Mouse (Mus musculus) spleen, adult 12 weeks (tissue): ENCODE data around the gene Zfp57.

Source experiments
- DNase-seq: peaks from one replicate; pipeline ENCODE4 v3.0.0; 2022; ENCODE audit warnings: low spot score

Gene Zfp57

DNA sequence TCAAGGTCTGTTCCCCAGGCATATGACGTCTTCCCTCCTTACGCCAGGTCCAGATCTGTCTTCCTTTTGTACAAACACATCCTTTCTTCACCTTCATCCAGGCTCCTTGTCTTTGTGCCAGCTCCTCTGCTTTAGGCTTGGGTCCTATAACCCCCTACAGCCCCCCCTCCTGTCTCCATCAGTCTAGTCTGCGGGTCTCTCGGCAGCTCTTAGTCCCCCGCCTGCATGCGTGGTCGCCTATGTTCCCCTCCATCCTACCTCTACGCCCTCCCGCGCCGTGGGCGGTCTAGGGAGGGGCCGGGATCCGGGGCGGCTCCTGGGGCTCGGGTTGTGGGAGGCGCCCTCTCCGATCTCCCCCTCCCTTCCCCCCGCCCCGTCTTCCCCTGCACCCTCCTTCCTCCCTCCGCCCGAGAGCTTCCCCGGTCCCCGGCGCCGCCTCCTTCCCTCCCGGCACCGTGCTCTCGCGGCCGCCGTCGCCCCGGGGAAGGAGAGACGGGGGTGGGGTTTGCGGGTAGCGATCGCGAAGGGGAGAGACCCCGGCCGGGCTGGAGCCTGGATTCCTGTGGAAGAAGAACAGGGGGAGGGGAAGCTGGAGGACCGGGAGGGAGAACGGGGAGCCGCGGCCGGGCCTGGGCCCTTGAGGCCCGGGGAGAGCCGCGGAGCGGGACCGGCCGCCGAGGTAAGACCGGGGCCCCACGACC lies 44.8 kb downstream of the Zfp57 start, which contains the start of gene Gabbr1:
Gene Gabbr1 (plus strand): TSS at position 356 of the 701 bp plus-strand sequence.
- peak; percentile 35 for DNase-seq

DNA sequence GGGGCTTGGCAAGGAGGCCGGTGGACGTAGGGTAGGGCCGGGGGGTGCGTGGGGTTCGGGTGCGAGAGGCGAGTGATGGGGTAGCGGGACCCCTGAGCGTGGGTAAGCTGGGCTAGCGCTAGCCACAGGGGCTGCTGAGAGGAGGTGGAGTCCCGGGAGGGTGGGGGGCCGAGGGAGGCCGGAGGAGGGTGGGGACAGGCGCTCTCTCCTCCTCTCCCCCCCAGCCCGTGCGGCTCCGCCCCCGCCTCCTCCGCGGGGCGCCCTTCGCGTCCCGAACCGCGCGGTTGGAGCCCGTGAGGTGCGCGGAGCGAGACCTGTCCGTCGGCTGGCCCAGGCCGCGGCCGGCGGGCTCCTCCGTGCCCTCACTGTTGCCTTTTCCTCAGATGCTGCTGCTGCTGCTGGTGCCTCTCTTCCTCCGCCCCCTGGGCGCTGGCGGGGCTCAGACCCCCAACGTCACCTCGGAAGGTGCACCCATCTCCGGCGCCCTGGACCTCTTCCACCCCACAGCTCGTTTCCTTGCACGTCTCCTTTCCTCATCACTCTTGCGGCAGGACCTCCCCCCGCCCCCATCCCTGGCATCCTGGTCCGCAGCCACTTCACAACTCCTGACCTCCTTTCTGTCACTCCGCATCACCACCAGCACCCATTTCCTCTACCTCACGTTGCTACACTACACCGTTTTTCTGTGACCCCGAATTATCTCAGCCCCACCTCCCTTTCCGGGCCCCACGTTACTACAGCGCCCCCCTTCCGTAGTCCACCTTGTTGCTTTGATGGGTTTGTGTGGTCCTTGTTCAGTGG lies 45.5 kb downstream of the Zfp57 start:
- no peak for DNase-seq

DNA sequence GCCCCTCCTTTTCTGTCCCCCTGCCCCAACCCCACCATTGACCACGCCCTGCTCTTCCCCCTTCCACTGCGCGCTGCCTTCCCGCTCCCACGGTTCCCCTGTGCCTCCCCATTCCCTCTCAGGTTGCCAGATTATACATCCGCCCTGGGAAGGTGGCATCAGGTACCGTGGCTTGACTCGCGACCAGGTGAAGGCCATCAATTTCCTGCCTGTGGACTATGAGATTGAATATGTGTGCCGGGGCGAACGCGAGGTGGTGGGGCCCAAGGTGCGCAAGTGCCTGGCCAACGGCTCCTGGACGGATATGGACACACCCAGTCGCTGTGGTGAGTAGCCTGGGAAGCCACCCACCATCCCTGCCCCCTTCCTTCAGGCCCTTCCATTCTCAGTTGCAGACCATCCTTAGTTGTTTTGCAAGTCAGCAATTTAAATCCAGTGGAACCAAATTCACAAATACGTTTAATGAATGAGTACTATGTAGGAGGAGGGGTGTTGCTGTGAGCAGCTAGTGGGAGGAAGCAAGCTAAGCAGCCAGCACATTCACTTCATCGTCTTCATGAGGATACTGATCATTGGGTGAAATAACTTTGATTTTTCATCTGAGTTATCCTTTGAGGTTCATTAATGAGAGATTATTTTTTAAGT lies 46.5 kb downstream of the Zfp57 start:
- DNase-seq, result no peak

DNA sequence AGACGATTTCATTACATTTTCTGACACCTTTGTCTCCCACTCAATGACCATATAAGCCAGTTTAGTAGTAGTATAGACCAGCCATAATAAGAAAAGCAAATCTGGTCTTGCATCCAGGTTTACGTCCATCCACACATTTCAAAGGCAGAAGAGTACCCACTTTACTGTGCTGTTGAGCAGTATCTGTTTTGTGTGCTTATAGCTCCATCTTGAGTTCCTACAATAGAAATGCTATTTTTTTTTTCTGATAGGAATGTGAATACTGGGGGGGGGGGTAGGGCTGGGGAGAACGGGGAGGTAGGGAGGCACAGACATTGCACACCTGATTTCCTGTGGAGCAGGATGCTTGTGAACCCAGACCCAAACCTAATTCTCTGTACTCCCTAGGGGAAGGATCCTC lies 47.0 kb downstream of the Zfp57 start:
- no peak for DNase-seq

DNA sequence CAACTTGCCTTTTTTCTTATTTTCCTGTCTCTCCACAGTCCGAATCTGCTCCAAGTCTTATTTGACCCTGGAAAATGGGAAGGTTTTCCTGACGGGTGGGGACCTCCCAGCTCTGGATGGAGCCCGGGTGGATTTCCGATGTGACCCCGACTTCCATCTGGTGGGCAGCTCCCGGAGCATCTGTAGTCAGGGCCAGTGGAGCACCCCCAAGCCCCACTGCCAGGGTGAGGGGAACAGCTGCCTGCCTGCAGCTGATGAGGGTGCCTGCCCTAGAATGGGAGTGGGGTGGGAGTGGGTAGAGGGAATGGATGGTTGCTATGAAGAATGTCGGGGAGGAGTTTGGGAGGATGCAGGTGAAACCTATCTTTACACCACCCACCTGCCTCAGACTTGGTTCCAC lies 47.4 kb downstream of the Zfp57 start:
- no peak for DNase-seq

DNA sequence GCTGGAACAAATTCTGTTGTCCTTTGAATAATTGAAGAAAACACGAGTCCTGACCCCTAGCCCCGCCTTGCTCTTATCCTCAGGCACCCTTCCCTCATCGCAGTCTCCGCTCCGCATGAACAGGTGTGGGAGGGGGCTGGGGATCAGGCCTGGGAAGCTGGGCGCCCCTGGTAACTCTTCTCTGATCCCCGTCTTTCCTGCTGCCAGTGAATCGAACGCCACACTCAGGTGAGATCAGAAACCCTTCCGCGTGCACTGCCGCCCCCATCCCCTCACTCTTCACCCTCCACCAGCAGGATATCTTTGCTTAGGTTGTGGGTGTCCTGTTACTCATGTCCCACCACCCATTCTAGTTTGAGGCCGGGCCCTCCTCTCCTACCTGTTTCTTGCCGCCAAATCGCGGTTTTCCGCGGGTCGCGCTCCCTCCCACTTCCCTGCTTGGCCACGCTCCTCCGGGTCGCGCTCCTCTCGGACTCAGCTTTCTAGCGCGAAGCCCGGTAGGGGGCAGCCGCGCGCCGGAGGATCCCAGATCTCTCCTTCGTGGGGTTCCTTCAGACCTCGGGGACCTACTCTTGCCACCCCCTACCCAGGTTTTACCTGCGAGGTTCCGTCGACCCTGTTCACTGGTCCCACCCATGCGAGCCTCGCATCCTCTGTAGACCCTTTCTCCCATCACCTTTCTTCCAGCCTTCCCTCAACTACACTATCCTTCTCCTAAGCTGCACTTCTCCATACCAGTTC lies 48.8 kb downstream of the Zfp57 start:
- no peak for DNase-seq

DNA sequence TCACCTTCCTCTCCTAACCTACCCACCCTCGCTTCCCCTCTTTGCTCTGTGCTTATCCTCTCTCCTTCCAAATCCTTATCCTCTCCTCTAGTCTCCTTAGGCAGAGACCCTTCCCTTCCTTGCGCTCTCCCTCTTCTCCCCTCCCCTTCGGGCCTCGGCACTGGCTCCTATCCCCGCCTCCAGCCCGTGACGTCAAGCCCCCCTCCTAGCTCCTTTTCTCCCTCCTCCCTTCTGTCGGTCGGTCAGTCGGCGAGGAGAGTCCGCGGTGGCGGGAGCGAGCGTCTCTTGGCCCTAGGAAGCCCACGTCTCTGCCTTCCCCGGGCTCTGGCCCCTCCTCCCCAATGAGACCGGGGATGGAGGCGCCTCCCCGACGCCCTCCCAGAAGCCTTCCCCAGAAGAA lies 49.4 kb downstream of the Zfp57 start:
- DNase-seq, result no peak

DNA sequence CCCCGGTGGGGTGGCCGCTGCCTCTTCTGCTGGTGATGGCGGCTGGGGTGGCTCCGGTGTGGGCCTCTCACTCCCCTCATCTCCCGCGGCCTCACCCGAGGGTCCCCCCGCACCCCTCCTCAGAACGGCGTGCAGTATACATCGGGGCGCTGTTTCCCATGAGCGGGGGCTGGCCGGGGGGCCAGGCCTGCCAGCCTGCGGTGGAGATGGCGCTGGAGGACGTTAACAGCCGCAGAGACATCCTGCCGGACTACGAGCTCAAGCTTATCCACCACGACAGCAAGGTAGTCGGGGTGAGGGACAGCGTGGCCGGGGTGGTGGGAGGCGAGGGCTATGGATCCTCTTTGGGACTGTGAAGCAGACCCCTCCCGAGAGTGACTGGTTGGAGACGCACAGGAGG lies 49.9 kb downstream of the Zfp57 start:
- DNase-seq, result no peak

DNA sequence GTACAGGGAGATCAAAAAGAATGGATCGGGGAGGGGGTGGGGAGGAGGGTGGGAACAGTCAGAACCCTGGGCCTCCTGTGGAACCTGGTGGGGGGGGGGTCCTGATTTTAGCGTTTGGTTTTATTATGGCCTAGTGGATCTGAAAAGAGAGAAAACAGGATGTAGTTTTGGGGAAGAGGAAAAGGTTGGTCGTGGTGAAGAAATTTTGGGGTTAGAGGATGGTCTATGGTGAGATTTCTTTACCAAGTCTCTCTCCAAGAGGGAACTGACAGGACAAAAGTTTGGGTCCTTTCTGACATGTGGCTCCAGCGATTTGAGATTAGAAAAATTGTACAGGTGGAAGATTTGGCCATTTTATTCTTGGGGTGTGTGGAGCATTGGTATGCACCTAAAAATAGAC lies 50.8 kb downstream of the Zfp57 start:
- DNase-seq, result no peak

DNA sequence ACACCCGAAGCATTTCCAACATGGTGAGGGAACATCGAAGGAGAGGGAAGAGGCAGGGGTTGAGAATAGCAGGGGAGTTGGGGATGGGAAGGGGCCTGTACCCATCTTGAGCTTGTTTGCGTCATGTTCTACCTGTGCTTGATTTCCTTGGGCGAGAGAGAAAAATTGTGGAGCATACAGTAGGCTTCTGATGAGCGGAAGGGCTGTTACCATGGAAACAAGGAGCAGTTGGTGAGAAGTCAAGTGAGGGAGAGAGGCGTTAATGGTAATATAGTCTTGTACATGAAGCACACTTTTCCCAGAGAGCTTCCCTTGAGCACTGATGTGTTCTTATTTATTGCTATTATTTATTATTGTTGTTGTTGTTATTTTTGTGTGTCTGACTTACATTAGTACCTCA lies 56.0 kb downstream of the Zfp57 start:
- no peak for DNase-seq
